Mouse (Mus musculus) midbrain, embryonic 10.5 days (tissue): ENCODE measurements around the gene Plxna2. TPM values are rescaled to one million over a fixed set of nuclear protein-coding genes. Genes with fewer than 3 reads are reported as not detected.

Experiments used
- DNase-seq: peaks from one replicate; pipeline ENCODE4 v3.0.0-alpha.2; 2017; ENCODE audit warnings: low spot score
- H3K27ac ChIP-seq: fragments of 300-500 bp; sonication (generic); replicated peaks from 2 replicates; pipeline ENCODE4 v1.5.1; 2016; ENCODE audit warnings: mild to moderate bottlenecking
- H3K27me3 ChIP-seq: fragments of 300-500 bp; sonication (generic); 2 replicates; pipeline ENCODE4 v1.6.1; 2016; ENCODE audit warnings: low read depth, mild to moderate bottlenecking; ENCODE audit not compliant: poor library complexity, severe bottlenecking
- H3K36me3 ChIP-seq: fragments of 300-500 bp; sonication (generic); 2 replicates; pipeline ENCODE4 v1.6.1; 2016; ENCODE audit warnings: mild to moderate bottlenecking, moderate library complexity
- H3K4me1 ChIP-seq: fragments of 300-500 bp; sonication (generic); 2 replicates; pipeline ENCODE4 v1.6.1; 2016
- H3K4me3 ChIP-seq: fragments of 300-500 bp; sonication (generic); 2 replicates; pipeline ENCODE4 v1.5.1; 2016; ENCODE audit warnings: mild to moderate bottlenecking, moderate library complexity
- H3K9me3 ChIP-seq: fragments of 300-500 bp; sonication (generic); replicated peaks from 2 replicates; pipeline ENCODE4 v1.6.1; 2016; ENCODE audit warnings: mild to moderate bottlenecking
- WGBS: fragments of 180-500 bp; shearing (Covaris S2); methylation state at CpG from one replicate; pipeline ENCODE4 v1.1.7; 2016; 5-methylcytosine and 5-hydroxymethylcytosine counted together
- polyA plus RNA-seq: library from polyadenylated mRNA; unstranded; fragments of >200 nt; fragmentation: Nextera tagmentation; extraction: Ambion mirVana; gene quantifications from 2 replicates; pipeline ENCODE4 v1.2.1, GENCODE M21; 2016

Gene Plxna2
- polyA plus RNA-seq, 1 experiment from 2014 or later, result 9.2 TPM

- H3K4me3 ChIP-seq, result no peak overlapping the region
- DNase-seq, result no peak
- H3K36me3 ChIP-seq, result peaks cover 91% of the 10 kb centered on the region
- 76% methylated on average over 3 of the region's 3 CpGs for WGBS
- H3K9me3 ChIP-seq, result no peaks in the 10 kb centered on the region
- H3K27me3 ChIP-seq, result no peaks in the 10 kb centered on the region
- H3K27ac ChIP-seq, result no peak overlapping the region
- H3K4me1 ChIP-seq, result peaks cover 12% of the 10 kb centered on the region; the same call in 1 of the 2 replicates
Measured at GRCm38 (mm10) chr1:194795316-194795715, 177.3 kb downstream of the Plxna2 start.

GRCm38 (mm10) chr1:194797843-194798242 lies 179.8 kb downstream of the Plxna2 start:
- H3K9me3 ChIP-seq, result no peaks in the 10 kb centered on the region
- no peak overlapping the region for H3K4me3 ChIP-seq
- no peak overlapping the region for H3K27ac ChIP-seq
- peaks cover 93% of the 10 kb centered on the region for H3K36me3 ChIP-seq
- 94% methylated on average over 1 of the region's 1 CpGs for WGBS
- H3K27me3 ChIP-seq, result no peaks in the 10 kb centered on the region
- peaks cover 11% of the 10 kb centered on the region; the same call in 1 of the 2 replicates for H3K4me1 ChIP-seq
- no peak for DNase-seq

- Histone ChIP-seq H3K4me1 (peaks cover 5% of the 10 kb centered on the region; the same call in 1 of the 2 replicates), H3K4me3 (no peak overlapping the region), H3K9me3 (no peaks in the 10 kb centered on the region), H3K36me3 (peaks cover 87% of the 10 kb centered on the region), H3K27ac (0 out of 2 replicates have a peak overlapping the region, but pooled peaks have one; percentile 13), H3K27me3 (no peaks in the 10 kb centered on the region)
- no peak for DNase-seq
Measured at GRCm38 (mm10) chr1:194798511-194798910, 180.5 kb downstream of the Plxna2 start.

GRCm38 (mm10) chr1:194808261-194808660 lies 190.2 kb downstream of the Plxna2 start:
- H3K36me3 ChIP-seq, result peaks cover 83% of the 10 kb centered on the region
- no peaks in the 10 kb centered on the region for H3K4me1 ChIP-seq
- no peak overlapping the region for H3K4me3 ChIP-seq
- no peaks in the 10 kb centered on the region for H3K27me3 ChIP-seq
- no peak for DNase-seq
- no peak overlapping the region for H3K27ac ChIP-seq
- H3K9me3 ChIP-seq, result no peaks in the 10 kb centered on the region

GRCm38 (mm10) chr1:194808681-194809080 lies 190.7 kb downstream of the Plxna2 start:
- H3K36me3 ChIP-seq, result peaks cover 87% of the 10 kb centered on the region
- no peak overlapping the region for H3K27ac ChIP-seq
- no peaks in the 10 kb centered on the region for H3K4me1 ChIP-seq
- no peaks in the 10 kb centered on the region for H3K27me3 ChIP-seq
- DNase-seq, result no peak
- H3K9me3 ChIP-seq, result no peaks in the 10 kb centered on the region
- no peak overlapping the region for H3K4me3 ChIP-seq

- H3K4me3 ChIP-seq, result no peak overlapping the region
- DNase-seq, result no peak
- H3K9me3 ChIP-seq, result no peaks in the 10 kb centered on the region
- peaks cover 87% of the 10 kb centered on the region for H3K36me3 ChIP-seq
- no peak overlapping the region for H3K27ac ChIP-seq
- no peaks in the 10 kb centered on the region for H3K27me3 ChIP-seq
- H3K4me1 ChIP-seq, result no peaks in the 10 kb centered on the region
Measured at GRCm38 (mm10) chr1:194809600-194809999, 191.6 kb downstream of the Plxna2 start.

GRCm38 (mm10) chr1:194814187-194814586 lies 196.2 kb downstream of the Plxna2 start:
- H3K36me3 ChIP-seq, result peaks cover 44% of the 10 kb centered on the region
- WGBS, result 90% methylated on average over 5 of the region's 5 CpGs

GRCm38 (mm10) chr1:194815547-194815946 lies 197.5 kb downstream of the Plxna2 start:
- H3K4me1 ChIP-seq, result no peaks in the 10 kb centered on the region
- H3K9me3 ChIP-seq, result no peaks in the 10 kb centered on the region
- no peak for DNase-seq
- peaks cover 31% of the 10 kb centered on the region for H3K36me3 ChIP-seq
- H3K27me3 ChIP-seq, result no peaks in the 10 kb centered on the region
- 73% methylated on average over 1 of the region's 1 CpGs for WGBS
- no peak overlapping the region for H3K4me3 ChIP-seq
- no peak overlapping the region for H3K27ac ChIP-seq

More at GRCm38 (mm10) chr1:194814187-194814586, 196.2 kb downstream of the Plxna2 start:
- Histone ChIP-seq H3K9me3 (no peaks in the 10 kb centered on the region), H3K27ac (no peak overlapping the region), H3K27me3 (no peaks in the 10 kb centered on the region), H3K4me3 (no peak overlapping the region), H3K4me1 (no peaks in the 10 kb centered on the region)
- no peak for DNase-seq

GRCm38 (mm10) chr1:194816913-194817312 lies 198.9 kb downstream of the Plxna2 start:
- Histone ChIP-seq H3K36me3 (peaks cover 17% of the 10 kb centered on the region), H3K27me3 (no peaks in the 10 kb centered on the region), H3K27ac (no peak overlapping the region), H3K9me3 (no peaks in the 10 kb centered on the region), H3K4me1 (no peaks in the 10 kb centered on the region), H3K4me3 (no peak overlapping the region)
- peak; percentile 67 for DNase-seq
- WGBS, result 35% methylated on average over 2 of the region's 2 CpGs

- no peak for DNase-seq
- Histone ChIP-seq H3K4me3 (no peak overlapping the region), H3K27me3 (no peaks in the 10 kb centered on the region), H3K27ac (no peak overlapping the region), H3K9me3 (no peaks in the 10 kb centered on the region), H3K36me3 (no peaks in the 10 kb centered on the region), H3K4me1 (no peaks in the 10 kb centered on the region)
- WGBS, result 90% methylated on average over 4 of the region's 4 CpGs
Measured at GRCm38 (mm10) chr1:194820953-194821352, 202.9 kb downstream of the Plxna2 start.

- H3K4me1 ChIP-seq, result no peaks in the 10 kb centered on the region
- H3K27ac ChIP-seq, result no peak overlapping the region
- 76% methylated on average over 1 of the region's 1 CpGs for WGBS
- DNase-seq, result no peak
- no peaks in the 10 kb centered on the region for H3K36me3 ChIP-seq
- H3K4me3 ChIP-seq, result no peak overlapping the region
- H3K27me3 ChIP-seq, result no peaks in the 10 kb centered on the region
- no peaks in the 10 kb centered on the region for H3K9me3 ChIP-seq
Measured at GRCm38 (mm10) chr1:194821721-194822120, 203.7 kb downstream of the Plxna2 start.

GRCm38 (mm10) chr1:194828316-194828715 lies 210.3 kb downstream of the Plxna2 start:
- no peaks in the 10 kb centered on the region for H3K4me1 ChIP-seq
- no peaks in the 10 kb centered on the region for H3K9me3 ChIP-seq
- H3K4me3 ChIP-seq, result no peak overlapping the region
- H3K27me3 ChIP-seq, result no peaks in the 10 kb centered on the region
- H3K27ac ChIP-seq, result no peak overlapping the region
- no peak for DNase-seq
- H3K36me3 ChIP-seq, result no peaks in the 10 kb centered on the region

GRCm38 (mm10) chr1:194835238-194835637 lies 217.2 kb downstream of the Plxna2 start:
- DNase-seq, result no peak
- Histone ChIP-seq H3K4me3 (no peak overlapping the region), H3K9me3 (no peaks in the 10 kb centered on the region), H3K27ac (no peak overlapping the region), H3K4me1 (no peaks in the 10 kb centered on the region), H3K27me3 (no peaks in the 10 kb centered on the region), H3K36me3 (no peaks in the 10 kb centered on the region)

GRCm38 (mm10) chr1:194836182-194836581 lies 218.2 kb downstream of the Plxna2 start:
- no peak overlapping the region for H3K4me3 ChIP-seq
- WGBS, result 77% methylated on average over 3 of the region's 3 CpGs
- DNase-seq, result no peak

More at GRCm38 (mm10) chr1:194836182-194836581, 218.2 kb downstream of the Plxna2 start:
- Histone ChIP-seq H3K9me3 (no peaks in the 10 kb centered on the region), H3K27me3 (no peaks in the 10 kb centered on the region), H3K4me1 (no peaks in the 10 kb centered on the region), H3K27ac (no peak overlapping the region), H3K36me3 (no peaks in the 10 kb centered on the region)
